Mouse (Mus musculus): ENCODE measurements around the gene Rnf41.

- TF ChIP-seq CTCF (IDR thresholded peaks at IDR 0.05; ENCODE audit: extremely low read depth, insufficient read length, insufficient replicate concordance, low read depth, low read length) (no peak), POLR2A (IDR thresholded peaks at IDR 0.05; ENCODE audit: low read depth, low read length) (no peak)
These were observed 13.1 kb downstream of the Rnf41 start for GRCm38 (mm10) chr10:128424604-128425003.
